In genomic region chr2:5577399-5578129, GRCm38 (mm10) we compare ENCODE assay signal across 9 mouse cellular contexts.
DNase-seq lines count a peak whose midpoint lies in the region; ATAC-seq and TF ChIP-seq lines count a peak whose summit lies in the region.
"Had no signal": no experiment of that assay in that cellular context is flagged by ENCODE, and none has a peak within 500 bp of the region (broad histone marks: within the 10 kb centered on the region; RNA-seq: fewer than 3 reads in every experiment).

No protein-coding gene starts in this region.

- H3K9ac ChIP-seq in embryonic facial prominence, embryonic 14.5 days (ENCODE audit: low read depth, low read length) = no peak overlapping the region

- TF ChIP-seq CTCF in left cerebral cortex, adult 2 months (IDR thresholded peaks at IDR 0.05) = no peak
- TF ChIP-seq CTCF in gastrocnemius, adult 2 months (IDR thresholded peaks at IDR 0.05) = no peak

- 60% methylated on average over 9 of the region's 9 CpGs for WGBS in embryonic facial prominence, embryonic 14.5 days

- H3K9me3 ChIP-seq in embryonic facial prominence, embryonic 14.5 days (ENCODE audit: control insufficient read depth, low read length) = no peaks in the 10 kb centered on the region
- H3K9me3 ChIP-seq: G1E had no signal

- H3K36me3 ChIP-seq in embryonic facial prominence, embryonic 14.5 days (ENCODE audit: control insufficient read depth, insufficient read depth, low read length) = no peaks in the 10 kb centered on the region
- H3K36me3 ChIP-seq: G1E had no signal

- no peak overlapping the region for H3K4me2 ChIP-seq in embryonic facial prominence, embryonic 14.5 days (ENCODE audit: low read depth, low read length)

- ATAC-seq in embryonic facial prominence, embryonic 14.5 days (ENCODE audit: low read depth) = no peak
- no peak for ATAC-seq in CD4-positive, CD25-positive, alpha-beta regulatory T cell, adult 4 months

- intact Hi-C loops in left cerebral cortex, postnatal 4 days (cut with DNase I) = no loop called here
- intact Hi-C loops in left cerebral cortex, adult 2 months (cut with DNase I) = no loop called here
- intact Hi-C loops in gastrocnemius, postnatal 14 days (cut with DNase I; ENCODE audit: low total_unique reads) = no loop called here
- intact Hi-C loops in gastrocnemius, adult 2 months (cut with DNase I) = no loop called here

- H3K27me3 ChIP-seq in embryonic facial prominence, embryonic 14.5 days (replicated peaks; ENCODE audit: control insufficient read depth, insufficient read depth, low read length) = no peaks in the 10 kb centered on the region

- H3K27ac ChIP-seq in left cerebral cortex, adult 2 months = no peak overlapping the region
- H3K27ac ChIP-seq in embryonic facial prominence, embryonic 14.5 days (replicated peaks; ENCODE audit: low read depth, low read length) = no peak overlapping the region; the same call in 1 of the 2 replicates
- H3K27ac ChIP-seq in gastrocnemius, adult 2 months = no peak overlapping the region

- H3K4me3 ChIP-seq in left cerebral cortex, adult 2 months = no peak overlapping the region
- H3K4me3 ChIP-seq in embryonic facial prominence, embryonic 14.5 days (ENCODE audit: low read depth, low read length) = no peak overlapping the region
- no peak overlapping the region for H3K4me3 ChIP-seq in gastrocnemius, adult 2 months

- H3K4me1 ChIP-seq in embryonic facial prominence, embryonic 14.5 days (ENCODE audit: control insufficient read depth, insufficient read depth, low read length) = peaks cover 4% of the 10 kb centered on the region

- peak; percentile 80 for DNase-seq in left cerebral cortex, postnatal 4 days
- DNase-seq in left cerebral cortex, adult 2 months (ENCODE audit: extremely low spot score in 1 of 2, low spot score in 2 of 2) = no peak
- peak; percentile 73 for DNase-seq in embryonic facial prominence, embryonic 14.5 days (ENCODE audit: low spot score)
- peak; percentile 64 for DNase-seq in kidney, postnatal 10 days
- peak; percentile 54 for DNase-seq in retina, embryonic 14.5 days (ENCODE audit: low spot score)
- no peak for DNase-seq in gastrocnemius, postnatal 14 days
- no peak for DNase-seq in gastrocnemius, adult 2 months

Comparison
In these comparisons a context has a peak if more than half of its experiments do, and no peak if none do; other contexts are left out.
1. DNase-seq: peak in left cerebral cortex, postnatal 4 days (single experiment), embryonic facial prominence, embryonic 14.5 days (single experiment), kidney, postnatal 10 days (single experiment) and retina, embryonic 14.5 days (single experiment); none in left cerebral cortex, adult 2 months (0 of 2), gastrocnemius, postnatal 14 days (single experiment) and gastrocnemius, adult 2 months (single experiment).